ENCODE assay signal across 8 mouse cellular contexts in genomic region chr9:13296274-13297121, GRCm38 (mm10). TPM values are rescaled to one million over a fixed set of nuclear protein-coding genes. Genes with fewer than 3 reads are reported as not detected.
A peak's percentile ranks its signal among the peaks of the same experiment; 100 is the strongest.
DNase-seq lines count a peak whose midpoint lies in the region; ATAC-seq lines count a peak whose summit lies in the region.

No protein-coding gene starts in this region.

- H3K4me2 ChIP-seq in hindbrain, embryonic 11.5 days (replicated peaks; ENCODE audit: low read depth, low read length) = peak overlapping the region; percentile 97

- H3K4me3 ChIP-seq in hindbrain, embryonic 11.5 days (ENCODE audit: low read depth, low read length) = peak overlapping the region; percentile 62

- H3K9ac ChIP-seq in hindbrain, embryonic 11.5 days (ENCODE audit: low read depth, low read length) = peak overlapping the region; percentile 73

- ATAC-seq in hindbrain, embryonic 11.5 days (ENCODE audit: low FRiP score) = peak; percentile 90

- WGBS in hindbrain, embryonic 11.5 days = under 1% methylated on average over 28 of the region's 28 CpGs

- no peaks in the 10 kb centered on the region for H3K9me3 ChIP-seq in hindbrain, embryonic 11.5 days (ENCODE audit: control insufficient read depth, low read length)

- H3K4me1 ChIP-seq in hindbrain, embryonic 11.5 days (replicated peaks; ENCODE audit: control insufficient read depth, insufficient read depth, low read length) = peaks cover 19% of the 10 kb centered on the region

- H3K36me3 ChIP-seq in hindbrain, embryonic 11.5 days (ENCODE audit: control insufficient read depth, insufficient read depth, low read length) = no peaks in the 10 kb centered on the region

- no peaks in the 10 kb centered on the region for H3K27me3 ChIP-seq in hindbrain, embryonic 11.5 days (ENCODE audit: control insufficient read depth, insufficient read depth, low read length)

- peak; percentile 93 for DNase-seq in NIH3T3 (ENCODE audit: low read depth)
- peak; percentile 90 for DNase-seq in cerebellum, adult 9-11 months
- peak; percentile 75 to 90 for DNase-seq in frontal cortex, adult 2 months (ENCODE audit: extremely low spot score in 1 of 2, low spot score in 1 of 2)
- DNase-seq in hindbrain, embryonic 11.5 days (ENCODE audit: low spot score) = peak; percentile 87
- peak; percentile 84 to 91 for DNase-seq in layer of hippocampus, postnatal 14 days (ENCODE audit: low spot score in 2 of 2)
- DNase-seq in lung, postnatal 10 days = peak; percentile 95
- DNase-seq in ovary, postnatal 14 days (ENCODE audit: low spot score) = peak; percentile 81
- peak; percentile 85 to 89 for DNase-seq in thymus, postnatal 10 days (ENCODE audit: low spot score in 2 of 2)

- peak overlapping the region; percentile 44 for H3K27ac ChIP-seq in hindbrain, embryonic 11.5 days (ENCODE audit: low read depth, low read length)

RNA-seq across cellular contexts. Expression of gene Maml2, which starts 1.3 kb away (rescaled TPM):
- 7.7 and 8.5 TPM in 2 replicates for polyA plus RNA-seq in frontal cortex, adult 2 months (2012; rRNA removed)
- polyA plus RNA-seq in hindbrain, embryonic 11.5 days (2014; fragmentation: Nextera tagmentation; extraction: Ambion mirVana) = 10.4 and 11.4 TPM in 2 replicates
- total RNA-seq in layer of hippocampus, postnatal 14 days (2021) = 10 to 100 TPM; 15.1 to 16.5 TPM

RNA-seq across cellular contexts. Expression of gene Ccdc82, which starts 49.7 kb away (rescaled TPM):
- polyA plus RNA-seq in frontal cortex, adult 2 months (2012; rRNA removed) = 17.8 and 19.4 TPM in 2 replicates
- 12.1 and 17.9 TPM in 2 replicates for polyA plus RNA-seq in hindbrain, embryonic 11.5 days (2014; fragmentation: Nextera tagmentation; extraction: Ambion mirVana)
- 1 to 10 TPM; 9.3 to 9.6 TPM for total RNA-seq in layer of hippocampus, postnatal 14 days (2021)

RNA-seq across cellular contexts. Expression of gene Jrkl, which starts 50.9 kb away (rescaled TPM):
- 5.5 and 6.2 TPM in 2 replicates for polyA plus RNA-seq in frontal cortex, adult 2 months (2012; rRNA removed)
- 10.2 and 11.5 TPM in 2 replicates for polyA plus RNA-seq in hindbrain, embryonic 11.5 days (2014; fragmentation: Nextera tagmentation; extraction: Ambion mirVana)
- total RNA-seq in layer of hippocampus, postnatal 14 days (2021) = 1 to 10 TPM; 9.5 to 10.0 TPM

Comparison
In these comparisons a context has a peak if more than half of its experiments do, and no peak if none do; other contexts are left out.
1. Peak in every context shown above with its lines: DNase-seq, ATAC-seq, H3K4me3 ChIP-seq and H3K27ac ChIP-seq.